Mouse (Mus musculus): Measurements from ENCODE around the gene Gm44503. TPM values are rescaled to one million over a fixed set of nuclear protein-coding genes. Genes with fewer than 3 reads are reported as not detected.
A peak's percentile ranks its signal among the peaks of the same experiment; 100 is the strongest.

Gm44503 gene
- total RNA-seq, 2 experiments from 2014 or later = not detected

DNA sequence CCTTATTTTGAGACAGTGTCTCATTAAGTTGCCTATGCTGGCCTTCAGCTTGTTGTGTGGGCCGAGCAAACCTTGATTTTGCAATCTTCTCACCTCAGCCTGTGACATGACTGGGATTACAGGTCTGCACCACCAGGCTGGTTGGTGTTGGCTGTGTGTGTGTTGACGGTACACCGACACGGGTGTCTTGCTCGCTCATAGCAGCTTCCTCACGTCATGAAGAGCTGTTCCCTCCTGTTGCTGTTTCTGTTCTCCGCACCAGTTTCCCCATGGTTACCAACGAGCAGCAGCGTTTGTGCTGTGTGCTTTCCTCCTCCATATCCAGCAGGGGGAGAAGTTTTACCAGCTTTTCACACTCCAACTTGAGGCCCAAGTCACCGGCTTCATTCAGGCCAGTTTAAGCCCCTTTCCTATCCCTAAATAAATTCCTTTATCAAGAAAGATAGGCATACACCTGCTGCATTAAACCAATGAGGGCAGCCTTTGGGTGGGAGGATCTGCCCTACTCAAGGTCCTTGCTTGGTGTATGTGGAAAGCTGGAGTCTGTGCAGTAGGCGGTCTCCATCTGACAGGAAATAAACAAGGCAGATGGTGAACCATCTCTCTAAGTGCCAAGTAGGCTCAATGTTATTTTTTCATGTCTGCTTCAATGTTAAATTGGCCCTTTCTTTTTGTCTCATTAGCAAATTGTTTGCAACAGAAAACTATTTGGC is 9.9 kb downstream of the Gm44503 start:
- DNase-seq (ENCODE audit: extremely low spot score in 1 of 2, low spot score in 2 of 2) = peak; percentile 61 to 72
- intact Hi-C loops (cut with DNase I) = no loop called here

GRCm38 (mm10) chr9:72969874-72970273 is 11.2 kb downstream of the Gm44503 start:
- intact Hi-C loops (cut with DNase I) = no loop called here
- DNase-seq (ENCODE audit: extremely low spot score in 1 of 2, low spot score in 2 of 2) = peak in 1 of 2 experiments; percentile 62

DNA sequence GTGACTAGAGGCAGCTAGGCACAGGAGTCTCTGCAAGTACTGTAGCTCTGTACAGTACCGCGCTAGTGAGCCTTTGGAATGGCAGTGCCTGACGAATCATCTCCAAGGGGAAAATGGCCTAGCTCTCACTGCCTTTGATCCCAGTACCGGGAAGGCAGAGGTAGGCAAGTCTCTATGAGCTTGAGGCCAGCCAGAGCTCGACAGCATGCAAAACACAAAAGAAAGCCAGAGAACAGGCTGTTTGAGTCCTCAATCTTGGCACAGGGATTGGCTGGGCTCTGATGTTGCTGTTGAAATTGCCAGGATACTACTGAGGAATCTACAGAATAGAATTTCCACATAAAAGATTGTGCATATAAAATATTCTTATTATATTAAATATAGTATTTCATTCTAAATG is 13.8 kb downstream of the Gm44503 start:
- intact Hi-C loops (cut with DNase I) = no loop called here
- DNase-seq (ENCODE audit: extremely low spot score in 1 of 2, low spot score in 2 of 2) = no peak

DNA sequence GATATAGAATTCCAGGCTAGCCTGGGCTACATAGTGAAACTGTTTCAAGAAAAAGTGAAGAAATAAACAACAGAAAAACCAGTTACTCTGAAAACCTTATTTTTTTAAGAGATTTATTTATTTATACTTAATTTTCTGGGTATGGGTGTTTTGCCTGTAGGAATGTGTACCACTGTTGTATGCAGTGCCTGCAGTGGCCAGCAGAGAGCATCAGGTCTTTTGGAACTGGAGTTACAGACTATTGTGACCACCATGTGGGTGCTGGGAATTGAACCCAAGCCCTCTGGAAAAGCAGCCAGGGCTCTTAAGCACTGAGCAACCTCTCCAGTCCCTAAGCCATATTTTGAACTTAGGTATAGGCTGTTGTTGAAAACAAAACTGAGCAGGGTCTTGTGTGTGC is 14.3 kb downstream of the Gm44503 start:
- intact Hi-C loops (cut with DNase I) = no loop called here
- DNase-seq (ENCODE audit: extremely low spot score in 1 of 2, low spot score in 2 of 2) = no peak

DNA sequence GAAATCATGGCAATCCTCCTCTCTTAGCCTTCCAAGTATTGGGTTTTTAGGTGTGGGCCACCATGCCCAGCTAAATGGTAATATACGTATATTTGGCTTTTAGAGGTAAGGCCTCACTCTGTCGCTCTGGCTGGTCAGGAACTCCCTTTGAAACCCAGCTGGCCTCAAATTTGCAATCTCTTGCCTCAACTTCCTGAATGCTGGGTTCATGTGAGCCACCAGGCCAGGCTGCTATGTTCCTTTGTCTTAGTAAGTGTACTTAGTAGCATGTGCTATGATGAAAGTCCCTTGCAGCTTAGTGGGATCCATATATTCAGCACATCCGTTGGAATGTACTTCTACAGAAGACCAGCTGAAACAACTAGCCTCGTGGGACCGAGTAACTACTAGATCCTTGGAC is 16.1 kb downstream of the Gm44503 start:
- no peak for DNase-seq (ENCODE audit: extremely low spot score in 1 of 2, low spot score in 2 of 2)
- intact Hi-C loops (cut with DNase I) = no loop called here

- DNase-seq (ENCODE audit: extremely low spot score in 1 of 2, low spot score in 2 of 2) = no peak
- intact Hi-C loops (cut with DNase I) = no loop called here
These were observed 16.6 kb downstream of the Gm44503 start for GRCm38 (mm10) chr9:72975242-72975641.

- intact Hi-C loops (cut with DNase I) = no loop called here
- DNase-seq (ENCODE audit: extremely low spot score in 1 of 2, low spot score in 2 of 2) = no peak
These were observed 24.4 kb downstream of the Gm44503 start for GRCm38 (mm10) chr9:72983066-72983465.

DNA sequence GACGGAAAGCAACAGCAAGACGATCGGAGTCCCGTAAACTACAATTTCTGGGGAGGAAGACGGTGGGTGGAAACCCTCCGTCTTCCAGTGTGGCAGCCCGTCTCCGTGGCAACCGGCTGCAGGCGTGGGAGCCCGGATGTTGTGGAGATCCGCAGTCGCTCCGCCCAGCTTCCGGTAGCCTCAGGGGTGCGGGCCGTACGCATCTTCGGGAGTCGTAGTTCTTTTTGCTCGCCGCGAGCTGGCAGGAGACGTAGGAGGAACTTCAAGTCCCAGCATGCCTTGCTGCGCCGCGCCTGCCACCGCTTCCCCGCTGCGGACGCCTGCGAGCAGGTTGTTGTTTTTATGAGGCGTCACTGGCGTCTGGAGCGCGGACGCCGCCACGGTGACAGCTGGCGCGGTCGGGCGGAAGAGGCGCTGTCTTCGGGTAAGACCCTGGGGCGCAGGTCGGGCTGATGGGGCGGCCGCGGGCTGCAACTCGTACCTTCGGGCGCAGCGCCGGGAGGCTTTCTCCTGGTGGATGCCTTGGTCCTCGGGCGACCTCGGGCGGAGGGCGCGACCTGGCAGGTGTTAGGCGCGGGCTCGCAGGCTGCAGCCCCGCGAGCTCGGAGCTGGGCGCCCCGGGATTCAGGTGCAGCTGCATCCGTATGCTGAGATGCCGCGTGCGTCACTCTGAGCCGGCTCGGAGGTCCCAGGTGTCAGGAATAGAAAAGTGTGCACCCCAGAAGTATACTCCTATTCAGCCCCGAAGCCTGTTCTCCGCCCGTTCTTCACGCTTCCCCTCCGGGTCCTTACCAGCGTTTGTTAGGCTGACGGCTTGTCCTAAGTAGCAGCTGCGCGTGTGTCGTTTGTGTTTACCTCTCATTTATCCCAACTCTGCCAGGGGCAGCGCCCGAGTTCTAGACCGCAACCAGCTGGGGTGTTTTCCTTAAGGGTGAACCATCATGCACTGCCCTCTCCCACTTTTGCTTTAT is 26.9 kb downstream of the Gm44503 start, which contains the start of the genes Ccpg1os and Ccpg1:
Gene Ccpg1os, minus strand, starts transcription at position 133 of the 971 bp plus-strand sequence.
Gene Ccpg1, plus strand, starts transcription at position 180 of the 971 bp plus-strand sequence.
- intact Hi-C loops (cut with DNase I) = loop anchor here (5.0 kb wide), 1 partner anchor 52 kb away; no protein-coding TSS in a partner anchor
- DNase-seq (ENCODE audit: extremely low spot score in 1 of 2, low spot score in 2 of 2) = peak; percentile 98 to 99

DNA sequence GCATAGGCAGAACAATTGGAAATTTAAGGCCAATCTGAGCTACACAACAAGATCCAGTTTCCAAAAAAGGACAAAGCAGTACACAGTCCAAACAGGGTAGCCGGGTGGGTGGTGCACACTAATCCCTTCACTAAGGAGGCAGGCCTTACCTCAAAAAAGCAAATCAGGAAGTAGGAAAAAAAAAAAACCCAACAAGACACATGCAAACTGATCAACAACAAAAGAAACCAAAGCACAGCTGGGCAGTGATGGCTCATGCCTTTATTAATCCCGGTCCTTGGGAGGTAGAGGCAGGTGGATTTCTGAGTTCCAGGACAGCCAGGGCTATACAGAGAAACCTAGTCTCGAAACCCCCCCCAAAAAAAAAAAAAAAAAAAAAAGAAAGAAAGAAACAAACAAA is 29.1 kb downstream of the Gm44503 start:
- intact Hi-C loops (cut with DNase I) = loop anchor here (5.0 kb wide), 1 partner anchor 50 kb away; no protein-coding TSS in a partner anchor
- no peak for DNase-seq (ENCODE audit: extremely low spot score in 1 of 2, low spot score in 2 of 2)

DNA sequence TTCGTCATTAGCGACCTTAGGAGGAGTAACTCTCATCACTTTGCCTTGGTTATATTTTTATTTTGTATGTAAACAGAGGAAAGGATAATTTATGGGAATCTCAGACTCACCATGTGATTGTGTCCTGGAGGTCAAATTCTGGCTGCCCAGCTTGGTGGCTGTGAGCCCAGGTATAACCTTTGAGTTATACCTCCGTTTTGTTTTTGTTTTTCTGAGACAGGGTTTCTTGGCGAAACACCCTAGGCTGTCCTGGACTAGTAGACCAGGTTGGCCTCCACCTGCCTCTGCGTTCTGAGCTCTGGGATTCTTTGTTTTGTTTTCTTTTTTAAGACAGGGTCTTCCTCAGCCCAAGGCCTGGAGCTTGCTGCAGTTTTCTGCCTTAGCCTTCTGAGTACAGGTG is 30.1 kb downstream of the Gm44503 start:
- intact Hi-C loops (cut with DNase I) = loop anchor here (5.0 kb wide), 1 partner anchor 49 kb away; no protein-coding TSS in a partner anchor
- no peak for DNase-seq (ENCODE audit: extremely low spot score in 1 of 2, low spot score in 2 of 2)

DNA sequence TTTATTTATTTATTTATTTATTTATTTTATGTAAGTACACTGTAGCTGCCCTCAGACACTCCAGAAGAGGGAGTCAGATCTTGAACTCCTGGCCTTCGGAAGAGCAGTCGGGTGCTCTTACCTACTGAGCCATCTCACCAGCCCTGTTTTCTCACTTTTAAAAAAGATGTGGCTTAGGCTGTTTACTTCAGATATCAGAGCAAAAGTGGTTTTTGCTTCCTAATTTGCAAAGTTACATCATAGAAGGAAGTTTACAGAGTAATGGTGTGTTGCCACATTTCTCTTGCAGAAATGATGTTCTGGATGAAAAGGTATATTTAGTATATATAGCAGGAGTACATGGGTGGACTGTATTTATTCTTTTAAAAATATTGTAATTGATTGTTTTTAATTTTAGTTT is 32.8 kb downstream of the Gm44503 start:
- no peak for DNase-seq (ENCODE audit: extremely low spot score in 1 of 2, low spot score in 2 of 2)
- intact Hi-C loops (cut with DNase I) = no loop called here

DNA sequence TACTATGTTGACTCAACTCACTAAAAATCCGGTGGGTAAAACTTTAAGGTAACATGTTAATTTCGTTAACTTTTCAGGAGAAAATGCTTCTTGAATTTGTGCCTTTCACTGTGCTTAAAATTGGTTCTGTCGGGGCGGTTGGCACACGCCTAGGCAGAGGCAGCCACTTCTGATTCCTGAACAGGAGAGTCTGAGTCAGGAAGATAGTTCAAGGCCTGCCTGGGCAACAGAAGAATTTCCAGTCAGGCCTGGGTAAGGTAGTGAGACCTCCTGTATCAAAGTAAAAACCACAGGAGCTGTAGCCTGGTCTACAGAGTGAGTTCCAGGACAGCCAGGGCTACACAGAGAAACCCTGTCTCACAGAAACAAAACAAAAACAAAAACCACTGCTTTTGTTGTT is 33.9 kb downstream of the Gm44503 start:
- no peak for DNase-seq (ENCODE audit: extremely low spot score in 1 of 2, low spot score in 2 of 2)
- intact Hi-C loops (cut with DNase I) = no loop called here

GRCm38 (mm10) chr9:72996167-72996566 is 37.5 kb downstream of the Gm44503 start:
- intact Hi-C loops (cut with DNase I) = no loop called here
- DNase-seq (ENCODE audit: extremely low spot score in 1 of 2, low spot score in 2 of 2) = no peak

- intact Hi-C loops (cut with DNase I) = no loop called here
- DNase-seq (ENCODE audit: extremely low spot score in 1 of 2, low spot score in 2 of 2) = no peak
These were observed 38.2 kb downstream of the Gm44503 start for GRCm38 (mm10) chr9:72996806-72997205.

GRCm38 (mm10) chr9:73000487-73000886 is 41.8 kb downstream of the Gm44503 start:
- intact Hi-C loops (cut with DNase I) = no loop called here
- DNase-seq (ENCODE audit: extremely low spot score in 1 of 2, low spot score in 2 of 2) = no peak

- no peak for DNase-seq (ENCODE audit: extremely low spot score in 1 of 2, low spot score in 2 of 2)
- intact Hi-C loops (cut with DNase I) = no loop called here
These were observed 42.8 kb downstream of the Gm44503 start for GRCm38 (mm10) chr9:73001314-73002011.

DNA sequence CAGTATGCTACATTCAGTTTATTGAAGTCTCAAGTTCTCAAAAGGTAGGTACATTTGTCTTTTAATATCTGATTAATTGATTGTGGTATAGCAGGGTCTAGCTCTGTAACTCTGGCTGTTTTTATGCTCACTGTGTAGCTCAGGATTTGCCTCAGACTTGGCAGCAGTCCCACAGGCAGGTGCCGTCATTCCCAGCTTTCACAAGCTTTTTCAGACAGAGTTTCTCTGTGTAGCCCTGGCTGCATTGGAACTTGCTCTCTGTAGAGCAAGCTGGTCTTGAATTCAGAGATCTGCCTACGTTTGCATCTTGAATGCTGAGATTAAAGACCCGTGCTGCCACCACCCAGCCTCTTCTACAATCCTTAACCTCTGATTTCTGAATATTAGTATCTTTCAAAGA is 43.5 kb downstream of the Gm44503 start:
- no peak for DNase-seq (ENCODE audit: extremely low spot score in 1 of 2, low spot score in 2 of 2)
- intact Hi-C loops (cut with DNase I) = no loop called here

DNA sequence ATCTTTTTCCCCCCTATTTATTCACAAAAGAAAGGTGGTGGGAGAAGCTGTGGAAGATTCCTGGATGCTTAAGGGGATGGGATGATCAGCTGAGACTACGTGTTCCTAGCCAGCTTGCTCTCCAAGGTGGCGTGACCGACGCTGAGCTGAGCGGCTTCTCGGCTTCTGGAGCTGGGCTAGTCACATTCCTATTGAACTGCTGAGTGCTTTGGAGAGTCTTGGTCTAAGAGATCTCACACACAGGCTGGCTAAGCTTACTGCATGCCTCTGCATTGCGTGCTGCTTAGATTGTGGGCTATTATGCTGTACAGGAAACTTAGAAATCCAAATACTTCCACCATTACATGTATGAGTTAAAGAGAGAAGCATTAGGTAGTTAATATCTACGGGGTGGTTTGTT is 45.4 kb downstream of the Gm44503 start:
- DNase-seq (ENCODE audit: extremely low spot score in 1 of 2, low spot score in 2 of 2) = no peak
- intact Hi-C loops (cut with DNase I) = no loop called here

DNA sequence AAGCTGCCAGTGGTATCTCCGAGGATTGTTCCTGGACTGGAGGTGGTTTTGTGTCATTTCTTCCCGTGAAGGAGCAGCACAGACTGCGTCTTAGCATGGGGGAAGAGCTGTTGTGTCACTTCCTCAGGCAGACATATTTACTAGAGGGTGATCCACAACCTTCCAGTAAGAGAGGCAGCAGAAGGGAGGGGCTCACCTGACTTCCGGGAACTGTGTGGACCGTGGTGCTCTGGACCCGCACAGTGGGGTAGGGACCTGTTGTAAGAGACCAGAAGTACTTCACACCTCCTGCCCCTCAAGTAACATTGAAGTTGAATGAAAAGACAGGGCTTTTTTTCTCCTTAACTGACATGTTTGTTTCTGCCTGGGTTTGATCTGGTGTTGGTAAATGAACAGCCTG is 46.5 kb downstream of the Gm44503 start:
- intact Hi-C loops (cut with DNase I) = no loop called here
- DNase-seq (ENCODE audit: extremely low spot score in 1 of 2, low spot score in 2 of 2) = no peak
